Mouse (Mus musculus): Measurements from ENCODE around the gene Csf1.

Gene Csf1

DNA sequence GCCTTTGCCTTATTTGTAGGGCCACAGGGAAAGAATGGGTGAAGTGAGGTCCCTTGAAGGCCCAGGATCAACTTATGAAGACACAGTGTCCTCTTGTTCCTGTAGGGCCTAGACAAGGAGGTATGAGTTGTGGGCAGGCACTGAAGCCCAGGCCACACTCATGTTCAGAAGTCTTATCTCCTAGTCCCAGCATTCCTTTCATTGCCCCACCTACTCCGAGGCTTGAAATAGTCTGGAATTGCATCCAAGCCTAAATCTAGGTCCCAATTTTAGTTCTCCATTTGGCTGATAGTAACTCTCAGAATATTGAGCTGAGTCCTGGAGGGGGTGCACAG, 55.9 kb downstream of the Csf1 start:
- DNase-seq (ENCODE audit: low read depth, low spot score) = no peak

DNA sequence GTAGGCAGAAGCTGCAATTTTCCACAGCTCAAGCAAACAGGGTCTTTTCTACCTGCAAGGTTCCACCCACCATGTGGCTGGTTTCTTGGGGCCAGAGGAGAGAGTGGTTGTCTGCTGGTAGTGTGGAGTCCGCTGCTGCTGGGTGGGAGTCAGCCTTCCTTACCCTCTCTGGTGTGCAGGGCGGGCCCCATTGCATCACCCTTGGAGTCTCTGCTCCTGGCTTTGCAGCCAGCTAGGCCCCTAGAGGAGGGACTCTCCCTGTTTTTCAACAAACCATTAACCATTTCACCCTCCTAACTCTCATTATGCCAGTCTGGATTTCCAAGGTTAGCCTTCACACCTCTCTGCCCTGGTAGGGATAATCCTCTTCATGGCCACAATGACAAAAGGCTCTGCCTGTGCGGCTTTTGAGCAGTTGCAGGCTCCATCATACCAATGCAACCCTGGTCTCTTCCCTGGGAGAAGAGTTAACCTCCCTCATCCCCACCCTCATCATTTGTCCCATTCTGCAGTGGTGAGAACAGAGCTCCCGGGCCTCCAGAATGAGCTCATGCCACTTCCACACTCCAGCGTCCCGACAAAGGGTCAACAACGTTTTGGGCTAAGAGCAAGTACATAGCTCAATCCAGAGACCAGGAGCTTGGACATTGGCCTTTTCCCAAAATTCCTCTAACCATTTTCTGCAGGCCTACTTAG, 56.4 kb downstream of the Csf1 start:
- no peak for DNase-seq (ENCODE audit: low read depth, low spot score)

DNA sequence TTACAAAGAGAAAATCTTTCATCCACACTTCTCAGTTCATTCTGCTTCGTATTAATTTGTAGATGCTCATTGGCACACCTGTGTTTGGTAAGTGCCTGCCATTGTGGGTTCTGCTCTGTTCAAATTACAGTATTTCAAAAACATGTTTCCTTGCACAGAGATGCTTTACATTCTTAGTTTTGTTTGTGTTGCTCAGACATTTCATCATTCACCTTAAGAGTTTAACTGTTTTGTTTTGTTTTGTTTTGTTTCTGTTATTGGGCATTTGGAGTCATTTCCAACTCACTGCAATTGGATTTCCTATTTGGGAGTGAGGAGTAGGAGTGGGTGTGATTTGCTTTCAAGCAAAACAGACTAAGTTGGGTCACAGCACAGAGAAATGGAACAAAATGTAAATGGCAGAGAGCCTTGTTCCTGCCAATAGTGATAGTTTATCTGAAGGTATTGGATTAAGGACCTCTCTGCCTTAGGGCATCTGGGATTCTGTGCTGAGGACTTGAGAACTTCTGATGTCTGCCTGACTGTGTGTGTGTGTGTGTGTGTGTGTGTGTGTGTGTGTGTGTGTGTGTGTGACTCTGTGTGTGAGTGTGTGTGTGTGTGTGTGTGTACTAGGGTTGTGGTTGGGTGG, 58.4 kb downstream of the Csf1 start:
- DNase-seq (ENCODE audit: low read depth, low spot score) = no peak

DNA sequence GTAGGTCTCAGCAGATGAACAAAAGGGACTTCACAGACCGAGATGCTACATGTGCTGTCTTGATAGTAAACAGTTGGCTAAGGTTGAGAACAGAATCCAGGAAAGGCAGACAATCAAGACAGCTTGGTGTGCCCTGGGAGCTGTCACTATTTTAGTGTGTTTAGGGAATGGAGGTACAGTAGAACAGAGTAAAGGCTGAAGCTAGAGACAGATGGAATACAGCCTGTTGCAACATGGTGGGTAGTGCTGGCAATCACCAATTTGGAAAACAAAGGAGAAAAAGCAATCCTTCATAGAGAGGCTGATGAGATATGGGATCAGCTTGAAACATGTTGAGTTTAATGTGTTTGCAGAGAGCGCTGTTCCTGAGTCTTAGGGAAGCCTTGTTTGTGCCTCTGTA, 59.6 kb downstream of the Csf1 start:
- no peak for DNase-seq (ENCODE audit: low read depth, low spot score)

DNA sequence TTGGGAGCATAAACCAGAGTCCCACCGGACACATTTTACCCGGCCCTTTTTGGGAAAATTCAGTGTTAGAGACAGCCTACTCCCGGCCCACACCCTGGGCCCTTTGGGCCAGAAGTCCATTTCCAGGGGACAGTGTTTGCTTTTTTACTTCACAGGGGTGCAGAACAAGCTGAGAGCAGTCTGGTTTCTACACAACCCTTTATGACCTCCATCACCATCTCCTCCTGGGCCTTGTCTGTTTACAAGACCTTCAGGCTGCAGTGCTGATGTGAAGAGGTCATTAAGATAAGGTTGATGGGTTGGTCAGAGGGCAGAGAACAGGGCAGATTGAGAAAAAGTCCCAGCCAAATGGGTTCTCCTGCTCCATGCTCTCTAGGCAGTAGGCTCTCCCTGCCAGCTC, 63.4 kb downstream of the Csf1 start:
- no peak for DNase-seq (ENCODE audit: low read depth, low spot score)

DNA sequence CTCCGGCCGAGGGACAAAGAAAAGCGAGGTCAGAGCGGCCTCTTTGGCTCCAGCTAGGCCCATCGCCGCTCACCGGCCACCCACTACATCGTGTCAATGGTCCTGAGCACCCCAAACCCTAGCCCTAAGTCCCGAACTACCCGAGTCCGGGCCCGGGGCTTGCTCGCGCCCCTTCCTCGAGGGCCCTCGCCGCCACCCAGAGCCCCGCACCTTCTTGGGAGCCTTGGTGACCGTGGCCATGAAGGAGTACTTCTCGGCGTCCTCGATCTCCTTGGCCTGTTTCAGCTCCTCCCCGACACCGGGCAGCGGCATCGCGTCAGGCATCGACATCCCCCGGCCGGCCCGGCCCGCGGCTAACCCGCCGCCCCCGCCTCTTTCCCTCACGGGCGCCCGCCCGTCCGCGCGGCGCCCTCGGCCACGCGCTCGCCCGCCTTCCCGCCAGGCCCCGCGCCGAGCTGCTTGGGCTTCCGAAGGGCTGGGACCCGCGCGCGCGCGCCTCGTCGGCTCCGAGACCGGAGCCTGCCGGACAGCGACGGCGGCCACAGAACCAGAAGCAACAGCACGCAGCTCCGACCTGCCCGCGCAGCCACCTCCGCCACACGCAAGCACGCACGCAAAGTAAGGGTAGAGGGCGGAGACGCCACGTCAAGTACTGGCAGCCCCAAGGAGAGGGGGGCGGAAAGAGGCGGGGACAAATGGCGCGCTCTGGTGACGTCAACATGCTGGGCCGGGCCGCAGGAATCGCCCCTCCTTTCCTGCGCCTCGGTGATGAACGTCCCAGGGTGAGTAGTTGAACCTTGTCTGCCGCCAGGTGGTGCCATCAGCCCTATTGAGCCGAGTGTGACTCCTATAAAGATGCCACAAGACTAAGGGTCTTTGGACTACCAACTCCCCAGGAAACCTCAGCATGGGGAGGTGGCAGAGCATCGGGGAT, 64.1 kb downstream of the Csf1 start, which contains the start of gene Ahcyl1:
Gene Ahcyl1, minus strand, starts transcription at position 613 of the 934 bp plus-strand sequence.
- DNase-seq (ENCODE audit: low read depth, low spot score) = peak; percentile 92

DNA sequence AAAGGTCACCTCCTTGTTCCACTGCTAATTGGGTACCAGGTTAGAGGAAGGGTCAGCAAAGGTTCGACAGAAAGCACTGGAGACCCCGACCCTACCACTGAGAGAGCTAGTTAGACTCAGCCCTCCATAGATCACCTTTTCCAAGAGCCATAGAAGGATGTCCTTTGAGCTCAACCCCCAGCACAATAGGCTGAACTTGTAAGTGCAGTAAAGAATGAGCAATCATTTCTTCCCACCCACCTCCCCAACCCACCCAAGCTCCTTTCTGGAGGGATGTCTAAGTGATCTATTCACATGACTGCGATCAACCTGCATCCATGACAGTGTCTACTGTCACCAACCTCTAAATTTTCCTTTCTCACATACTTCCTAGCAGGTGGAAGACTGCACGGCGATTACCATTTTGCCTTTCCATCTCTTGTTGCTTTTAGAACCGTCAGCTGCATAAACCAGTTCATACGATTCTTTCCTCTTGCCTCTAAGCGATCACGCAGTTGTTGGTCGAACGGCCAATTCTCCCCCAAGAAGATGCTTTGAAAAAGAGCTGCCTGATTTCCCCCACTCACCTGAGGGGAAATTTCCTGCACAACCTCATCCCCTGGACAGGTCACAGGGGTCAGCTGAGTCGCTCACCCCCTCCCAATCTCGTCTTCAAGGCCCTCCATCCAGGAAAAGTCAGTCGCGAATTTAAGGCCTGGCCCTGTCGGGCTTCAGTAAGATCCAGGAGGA, 64.9 kb downstream of the Csf1 start:
- DNase-seq (ENCODE audit: low read depth, low spot score) = peak; percentile 27

DNA sequence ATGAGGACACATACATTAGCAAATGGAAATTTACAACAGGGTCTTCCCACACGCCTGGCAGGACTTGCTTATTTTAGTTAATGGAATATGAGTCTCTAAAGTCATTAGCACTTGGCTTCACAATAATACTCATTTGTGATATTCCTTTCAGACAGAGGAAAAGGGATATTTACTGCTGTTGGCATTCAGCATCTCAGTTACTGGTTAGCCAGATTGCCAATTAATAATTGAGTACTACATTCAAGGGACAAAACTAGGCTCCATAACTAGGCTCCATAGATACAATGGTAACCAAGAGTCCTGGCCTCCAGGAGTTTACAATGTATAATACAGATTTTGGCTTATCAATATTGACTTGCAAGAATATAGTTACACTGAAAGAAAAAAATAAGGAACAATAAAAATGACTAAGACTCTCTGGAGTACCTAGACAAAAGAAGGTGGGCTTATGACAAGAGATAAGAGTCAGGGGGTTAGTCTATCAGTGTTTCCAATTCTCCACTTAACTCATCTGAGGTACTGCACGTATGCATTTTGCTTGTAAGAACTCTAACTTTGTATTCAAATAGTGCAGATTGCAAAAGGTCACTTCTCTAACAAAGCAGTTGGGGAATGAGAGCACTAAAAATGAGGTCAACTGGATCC, 65.9 kb downstream of the Csf1 start:
- no peak for DNase-seq (ENCODE audit: low read depth, low spot score)

Data from c-Kit-negative CD71-positive TER-119-positive erythroid progenitor cells, embryonic 14.5 days (primary cell).